Mouse (Mus musculus): ENCODE measurements at regions not wholly inside any gene's neighbourhood (a gene's known extent, or its start where the extent isn't known, plus 50 kb on each side); places are given as distances from the start of the nearest gene placed in this dataset.

DNA sequence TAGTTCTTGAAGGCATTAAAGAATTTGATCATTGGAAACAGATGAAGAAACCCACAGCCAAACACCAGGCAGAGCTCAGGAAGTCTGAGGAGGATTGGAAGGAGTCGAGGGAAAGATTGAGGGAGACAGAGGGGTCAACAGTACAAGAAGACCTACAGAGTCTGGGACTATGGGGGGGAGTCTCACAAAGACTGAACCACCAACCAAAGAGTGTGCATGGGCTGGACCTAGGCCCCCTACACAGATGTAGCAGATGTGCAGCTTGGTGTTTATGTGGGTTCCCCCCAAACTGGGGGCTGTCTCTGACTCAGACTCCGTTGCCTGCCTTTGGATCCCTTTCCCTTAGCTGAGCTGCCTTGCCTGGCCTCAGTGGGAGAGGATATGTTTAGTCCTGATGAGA is 71.5 kb upstream of the Bmp2k start:
- TF ChIP-seq CTCF (IDR thresholded peaks at IDR 0.05; ENCODE audit: low read depth, low read length) (no peak), POLR2A (IDR thresholded peaks at IDR 0.05; ENCODE audit: extremely low read depth, insufficient read depth, low read length) (no peak)

All from liver, adult 2 months (tissue).